Mouse (Mus musculus) hindbrain, embryonic 16.5 days (tissue): ENCODE measurements around the gene 4930412O13Rik. TPM values are rescaled to one million over a fixed set of nuclear protein-coding genes. Genes with fewer than 3 reads are reported as not detected.

Experiments
- ATAC-seq: fragments of 200-750 bp; cut with Nextera tagmentation; 2 replicates; pipeline ENCODE4 v1.8.0; 2017; ENCODE audit warnings: moderate TSS enrichment, moderate library complexity
- H3K27ac ChIP-seq: fragments of 300-500 bp; sonication (generic); 2 replicates; pipeline ENCODE4 v1.5.1; 2014; ENCODE audit warnings: low read depth, mild to moderate bottlenecking, control low read depth, low read length, moderate library complexity
- H3K27me3 ChIP-seq: fragments of 300-500 bp; sonication (generic); replicated peaks from 2 replicates; pipeline ENCODE4 v1.6.1; 2014; ENCODE audit warnings: low read length; ENCODE audit not compliant: control insufficient read depth, insufficient read depth
- H3K36me3 ChIP-seq: fragments of 300-500 bp; sonication (generic); 2 replicates; pipeline ENCODE4 v1.6.1; 2014; ENCODE audit warnings: mild to moderate bottlenecking, low read length, moderate library complexity, mixed read lengths; ENCODE audit not compliant: control insufficient read depth, insufficient read depth
- H3K4me1 ChIP-seq: fragments of 300-500 bp; sonication (generic); 2 replicates; pipeline ENCODE4 v1.6.1; 2014; ENCODE audit warnings: low read depth, low read length; ENCODE audit not compliant: control insufficient read depth, insufficient read depth
- H3K4me2 ChIP-seq: fragments of 300-500 bp; sonication (generic); 2 replicates; pipeline ENCODE4 v1.6.1; 2014; ENCODE audit warnings: mild to moderate bottlenecking, low read length, control low read depth, moderate library complexity
- H3K4me3 ChIP-seq: fragments of 300-500 bp; sonication (generic); 2 replicates; pipeline ENCODE4 v1.5.1; 2014; ENCODE audit warnings: mild to moderate bottlenecking, low read length, control low read depth, moderate library complexity
- H3K9ac ChIP-seq: fragments of 300-500 bp; sonication (generic); 2 replicates; pipeline ENCODE4 v1.6.1; 2014; ENCODE audit warnings: low read depth, mild to moderate bottlenecking, control low read depth, low read length, moderate library complexity
- H3K9me3 ChIP-seq: fragments of 300-500 bp; sonication (generic); 2 replicates; pipeline ENCODE4 v1.6.1; 2014; ENCODE audit warnings: mild to moderate bottlenecking, low read length, moderate library complexity; ENCODE audit not compliant: control insufficient read depth
- WGBS: fragments of 180-500 bp; shearing (Covaris S2); extraction: QIAGEN DNeasy Blood & Tissue Kit; methylation state at CpG from one replicate; pipeline ENCODE4 v1.1.7; 2014; 5-methylcytosine and 5-hydroxymethylcytosine counted together
- polyA plus RNA-seq: library from polyadenylated mRNA; unstranded; fragments of >200 nt; fragmentation: Nextera tagmentation; extraction: Ambion mirVana; gene quantifications from 2 replicates; pipeline ENCODE4 v1.2.1, GENCODE M21; 2015

4930412O13Rik gene
- polyA plus RNA-seq, 1 experiment from 2014 or later: 0.28 TPM

- Histone ChIP-seq H3K9ac (peak overlapping the region; percentile 42), H3K4me1 (peaks cover 11% of the 10 kb centered on the region; the same call in 1 of the 2 replicates)
- ATAC-seq: peak; percentile 34; the same call in 1 of the 2 replicates
Observed at GRCm38 (mm10) chr2:9878564-9879081, 2.4 kb upstream of the 4930412O13Rik start.

GRCm38 (mm10) chr2:9879092-9879491, 2.0 kb upstream of the 4930412O13Rik start:
- peak overlapping the region; percentile 46 for H3K4me3 ChIP-seq
- peaks cover 11% of the 10 kb centered on the region; the same call in 1 of the 2 replicates for H3K4me1 ChIP-seq
- WGBS: 0% methylated on average over 22 of the region's 22 CpGs
- peak overlapping the region; percentile 22; the same call in 1 of the 2 replicates for H3K9ac ChIP-seq
- peaks cover 36% of the 10 kb centered on the region for H3K27me3 ChIP-seq
- H3K27ac ChIP-seq: no peak overlapping the region; the same call in 1 of the 2 replicates
- ATAC-seq: peak; percentile 5; the same call in 1 of the 2 replicates
- H3K36me3 ChIP-seq: no peaks in the 10 kb centered on the region
- peak overlapping the region; percentile 84 for H3K4me2 ChIP-seq
- H3K9me3 ChIP-seq: no peaks in the 10 kb centered on the region

More at GRCm38 (mm10) chr2:9878564-9879081, 2.4 kb upstream of the 4930412O13Rik start:
- Histone ChIP-seq H3K36me3 (no peaks in the 10 kb centered on the region), H3K27ac (no peak overlapping the region; the same call in 1 of the 2 replicates), H3K9me3 (no peaks in the 10 kb centered on the region), H3K27me3 (peaks cover 40% of the 10 kb centered on the region), H3K4me2 (peak overlapping the region; percentile 84), H3K4me3 (peak overlapping the region; percentile 46)
- WGBS: under 1% methylated on average over 24 of the region's 33 CpGs

GRCm38 (mm10) chr2:9879493-9879892, 1.6 kb upstream of the 4930412O13Rik start:
- Histone ChIP-seq H3K4me2 (peak overlapping the region; percentile 84), H3K9me3 (no peaks in the 10 kb centered on the region), H3K4me1 (peaks cover 11% of the 10 kb centered on the region; the same call in 1 of the 2 replicates), H3K9ac (peak overlapping the region; percentile 22; the same call in 1 of the 2 replicates), H3K36me3 (no peaks in the 10 kb centered on the region), H3K27me3 (peaks cover 35% of the 10 kb centered on the region), H3K4me3 (peak overlapping the region; percentile 46), H3K27ac (no peak overlapping the region)
- 0% methylated on average over 15 of the region's 21 CpGs for WGBS
- peak; percentile 93 for ATAC-seq

DNA sequence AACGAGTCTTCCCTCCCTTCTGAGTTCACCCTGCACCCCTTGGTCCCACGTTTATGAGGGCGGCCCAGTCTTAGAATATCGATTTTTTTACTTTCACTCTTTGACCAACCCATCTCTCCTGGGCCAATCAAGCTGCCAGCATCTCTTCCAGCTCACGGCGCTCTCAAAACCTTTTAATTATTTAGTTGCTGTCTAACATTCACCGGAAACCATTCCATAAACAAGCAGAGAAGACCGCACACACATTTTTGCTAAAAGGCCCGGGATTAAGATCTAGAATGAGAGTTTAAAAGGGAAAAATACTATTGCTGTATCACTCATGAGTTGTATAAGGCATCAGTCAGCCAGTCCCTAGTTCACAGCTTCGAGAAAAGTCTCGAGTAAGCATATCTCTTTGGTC, 781 bp upstream of the 4930412O13Rik start:
- H3K9me3 ChIP-seq: no peaks in the 10 kb centered on the region
- 4% methylated on average over 11 of the region's 11 CpGs for WGBS
- ATAC-seq: no peak
- no peak overlapping the region for H3K4me3 ChIP-seq
- H3K4me1 ChIP-seq: peaks cover 7% of the 10 kb centered on the region; the same call in 1 of the 2 replicates
- H3K27me3 ChIP-seq: peaks cover 36% of the 10 kb centered on the region
- no peak overlapping the region for H3K27ac ChIP-seq
- no peak overlapping the region for H3K9ac ChIP-seq
- 0 out of 2 replicates have a peak overlapping the region, but pooled peaks have one; percentile 5 for H3K4me2 ChIP-seq
- no peaks in the 10 kb centered on the region for H3K36me3 ChIP-seq

DNA sequence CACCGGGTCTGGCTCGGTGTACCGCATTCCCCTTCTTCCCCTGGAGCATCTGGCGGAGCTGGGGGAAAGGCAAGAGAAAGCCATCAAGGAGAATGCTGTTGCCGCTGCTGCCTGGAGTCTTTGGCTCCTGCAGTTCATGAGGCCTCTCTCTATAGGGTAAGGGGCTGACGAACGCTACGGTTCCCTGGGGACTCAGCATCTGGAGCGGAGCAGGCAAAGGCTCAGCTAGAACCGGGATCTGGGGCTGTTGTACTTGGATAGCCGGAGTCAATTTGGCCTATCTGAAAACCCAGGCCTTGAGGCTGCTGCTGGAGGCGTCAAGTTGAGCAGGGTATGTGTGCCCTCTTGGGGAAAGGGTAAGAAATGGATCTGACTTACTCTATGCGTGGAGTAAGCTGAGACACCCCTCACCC, 565 bp downstream of the 4930412O13Rik start:
- Histone ChIP-seq H3K27me3 (peaks cover 41% of the 10 kb centered on the region), H3K4me2 (peak overlapping the region; percentile 54), H3K9ac (no peak overlapping the region), H3K9me3 (no peaks in the 10 kb centered on the region), H3K27ac (no peak overlapping the region; the same call in 1 of the 2 replicates), H3K4me1 (peaks cover 7% of the 10 kb centered on the region; the same call in 1 of the 2 replicates), H3K36me3 (no peaks in the 10 kb centered on the region), H3K4me3 (peak overlapping the region; percentile 29; the same call in 1 of the 2 replicates)
- 2% methylated on average over 13 of the region's 13 CpGs for WGBS
- ATAC-seq: peak; percentile 31; the same call in 1 of the 2 replicates

GRCm38 (mm10) chr2:9882371-9882925, 1.4 kb downstream of the 4930412O13Rik start:
- Histone ChIP-seq H3K27me3 (peaks cover 46% of the 10 kb centered on the region), H3K4me1 (peaks cover 7% of the 10 kb centered on the region; the same call in 1 of the 2 replicates), H3K4me2 (peak overlapping the region; percentile 47), H3K27ac (no peak overlapping the region), H3K36me3 (no peaks in the 10 kb centered on the region), H3K9me3 (no peaks in the 10 kb centered on the region), H3K9ac (peak overlapping the region; percentile 20), H3K4me3 (peak overlapping the region; percentile 30)
- WGBS: under 1% methylated on average over 39 of the region's 39 CpGs
- no peak for ATAC-seq

DNA sequence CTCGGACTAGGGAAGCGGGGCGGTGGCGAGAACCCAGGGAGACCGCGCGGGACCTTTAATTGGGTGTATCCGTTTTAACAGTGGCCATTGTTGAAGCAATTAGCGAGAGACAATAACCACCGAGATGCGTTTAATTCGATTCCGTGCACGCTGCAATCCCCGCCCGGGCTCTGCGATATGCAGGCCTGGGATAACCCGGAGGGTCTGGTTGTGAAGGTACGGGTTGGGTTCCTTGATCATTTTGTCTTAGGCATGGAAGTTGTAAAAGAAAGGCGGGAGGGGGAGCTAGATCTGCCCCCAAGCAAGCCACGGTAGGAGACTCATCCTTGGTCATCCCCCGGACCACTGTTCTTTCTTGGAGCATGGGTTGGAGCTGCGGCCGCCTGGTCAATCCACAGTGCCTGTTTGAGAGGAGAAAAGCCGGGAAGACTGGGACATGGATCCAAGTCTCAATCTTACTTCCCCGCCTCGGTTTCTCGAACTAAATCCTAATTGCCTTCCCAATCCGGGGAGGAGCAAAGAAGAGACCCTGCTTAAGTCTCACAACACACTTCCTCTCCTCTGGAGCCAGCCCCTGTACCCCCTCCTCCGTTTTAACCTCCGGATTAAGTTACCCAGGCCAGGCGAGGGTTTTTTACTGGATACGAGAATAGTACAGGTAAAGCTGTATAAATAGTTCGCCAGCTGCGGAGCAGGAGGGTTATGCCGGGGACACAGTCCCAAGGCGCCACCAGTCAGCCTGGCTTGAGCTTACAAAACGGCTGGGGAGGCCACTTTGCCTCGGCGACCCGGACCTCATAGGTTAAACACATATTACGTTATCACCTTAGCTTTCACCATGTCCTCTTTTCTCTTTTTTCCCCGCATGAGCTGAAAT, 2.1 kb downstream of the 4930412O13Rik start:
- Histone ChIP-seq H3K9ac (no peak overlapping the region), H3K36me3 (no peaks in the 10 kb centered on the region), H3K4me2 (peak overlapping the region; percentile 47), H3K27me3 (peaks cover 52% of the 10 kb centered on the region), H3K4me1 (peaks cover 7% of the 10 kb centered on the region; the same call in 1 of the 2 replicates), H3K9me3 (no peaks in the 10 kb centered on the region), H3K27ac (no peak overlapping the region), H3K4me3 (peak overlapping the region; percentile 30)
- WGBS: under 1% methylated on average over 43 of the region's 43 CpGs
- no peak for ATAC-seq

DNA sequence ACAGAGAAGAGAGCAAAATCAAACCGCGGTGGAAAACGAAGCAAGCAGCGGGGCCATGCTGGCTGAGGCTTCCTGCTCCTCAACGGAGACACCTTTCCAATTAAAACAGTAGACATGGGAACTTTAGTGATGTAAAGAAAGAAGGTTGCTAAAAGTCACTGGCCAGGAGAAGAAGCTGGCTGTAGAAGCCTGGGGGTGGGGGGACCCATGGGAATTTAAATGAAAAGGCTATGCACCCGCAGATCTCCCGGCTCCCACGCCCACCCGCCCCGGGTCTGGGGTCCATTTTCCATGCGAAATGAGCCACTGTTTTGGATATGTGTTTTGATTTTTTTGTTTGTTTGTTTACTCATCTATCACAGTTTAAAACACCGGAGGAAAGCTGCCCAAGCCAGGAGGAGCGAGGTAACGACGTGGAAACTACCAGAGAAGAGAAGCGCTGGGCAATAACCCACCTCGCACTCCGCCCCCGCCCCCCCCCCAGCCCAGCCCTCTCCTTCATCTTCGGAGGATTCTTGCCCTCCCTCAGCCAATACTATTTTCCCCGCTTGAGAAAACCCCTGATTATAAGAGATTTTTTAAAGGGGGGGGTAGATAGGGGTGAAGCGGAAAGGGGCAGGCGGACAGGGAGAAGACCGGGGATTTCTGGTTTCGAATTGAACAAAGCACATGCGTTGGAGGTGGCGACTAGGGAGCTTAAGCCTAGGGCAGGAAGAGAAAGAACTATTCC, 2.9 kb downstream of the 4930412O13Rik start:
- Histone ChIP-seq H3K4me3 (peak overlapping the region; percentile 17), H3K4me2 (peak overlapping the region; percentile 47), H3K9me3 (no peaks in the 10 kb centered on the region), H3K27ac (no peak overlapping the region), H3K9ac (no peak overlapping the region), H3K27me3 (peaks cover 52% of the 10 kb centered on the region), H3K4me1 (peaks cover 5% of the 10 kb centered on the region; the same call in 1 of the 2 replicates), H3K36me3 (no peaks in the 10 kb centered on the region)
- no peak for ATAC-seq
- WGBS: 1% methylated on average over 27 of the region's 27 CpGs
